Mouse (Mus musculus) megakaryocyte, embryonic 14.5 days (primary cell): ENCODE results near the gene Vps8.

Source experiments
- FLI1 ChIP-seq: IDR thresholded peaks from 2 replicates; pipeline ENCODE4 v1.6.1; 2012; ENCODE audit warnings: low read length, inconsistent platforms, mixed read lengths
- GATA1 ChIP-seq: IDR thresholded peaks from 3 replicates; pipeline ENCODE4 v1.6.1; 2012; ENCODE audit warnings: mixed read lengths, low read length, inconsistent platforms, borderline replicate concordance

GRCm38 (mm10) chr16:21519785-21520184 lies 96.9 kb downstream of the Vps8 start:
- TF ChIP-seq FLI1 (no peak), GATA1 (no peak)
